ENCODE assay signal across 9 mouse cellular contexts in genomic region chr1:170481093-170481492, GRCm38 (mm10).
A peak's percentile ranks its signal among the peaks of the same experiment; 100 is the strongest.
DNase-seq lines count a peak whose midpoint lies in the region; ATAC-seq lines count a peak whose summit lies in the region.
"Had no signal": no experiment of that assay in that cellular context is flagged by ENCODE, and none has a peak within 500 bp of the region (broad histone marks: within the 10 kb centered on the region; RNA-seq: fewer than 3 reads in every experiment).

No protein-coding gene starts in this region.

- ATAC-seq in kidney, embryonic 15.5 days (replicated peaks; ENCODE audit: low FRiP score) = no peak
- ATAC-seq in embryonic facial prominence, embryonic 14.5 days (ENCODE audit: low read depth) = no peak

- H3K9me3 ChIP-seq in kidney, embryonic 15.5 days (replicated peaks) = no peaks in the 10 kb centered on the region
- H3K9me3 ChIP-seq in embryonic facial prominence, embryonic 14.5 days (ENCODE audit: control insufficient read depth, low read length) = no peaks in the 10 kb centered on the region

- H3K4me1 ChIP-seq in kidney, embryonic 15.5 days = peaks cover 63% of the 10 kb centered on the region
- peaks cover 21% of the 10 kb centered on the region for H3K4me1 ChIP-seq in embryonic facial prominence, embryonic 14.5 days (ENCODE audit: control insufficient read depth, insufficient read depth, low read length)

- H3K27ac ChIP-seq in kidney, embryonic 15.5 days = peak overlapping the region; percentile 42
- peak overlapping the region; percentile 39; the same call in 1 of the 2 replicates for H3K27ac ChIP-seq in embryonic facial prominence, embryonic 14.5 days (replicated peaks; ENCODE audit: low read depth, low read length)

- no peaks in the 10 kb centered on the region for H3K36me3 ChIP-seq in kidney, embryonic 15.5 days
- no peaks in the 10 kb centered on the region for H3K36me3 ChIP-seq in embryonic facial prominence, embryonic 14.5 days (ENCODE audit: control insufficient read depth, insufficient read depth, low read length)

- H3K4me2 ChIP-seq in kidney, embryonic 15.5 days = no peak overlapping the region
- no peak overlapping the region for H3K4me2 ChIP-seq in embryonic facial prominence, embryonic 14.5 days (ENCODE audit: low read depth, low read length)

- peak; percentile 20 for DNase-seq in cerebellum, adult 9-11 months
- DNase-seq in cerebellum, postnatal 36 days = no peak
- no peak for DNase-seq in kidney, postnatal 10 days
- DNase-seq in 416B (ENCODE audit: low read depth) (peak; percentile 18), adipocyte (ENCODE audit: low spot score) (no peak)
- DNase-seq in embryonic facial prominence, embryonic 14.5 days (ENCODE audit: low spot score) = no peak
- no peak for DNase-seq in urinary bladder, postnatal 14 days (ENCODE audit: low spot score)
- DNase-seq: heart, postnatal 4 days had no signal

- no peak overlapping the region for H3K4me3 ChIP-seq in kidney, embryonic 15.5 days (replicated peaks)
- no peak overlapping the region for H3K4me3 ChIP-seq in embryonic facial prominence, embryonic 14.5 days (ENCODE audit: low read depth, low read length)

- H3K9ac ChIP-seq in kidney, embryonic 15.5 days = no peak overlapping the region
- H3K9ac ChIP-seq in embryonic facial prominence, embryonic 14.5 days (ENCODE audit: low read depth, low read length) = no peak overlapping the region

- H3K27me3 ChIP-seq in kidney, embryonic 15.5 days = no peaks in the 10 kb centered on the region
- H3K27me3 ChIP-seq in embryonic facial prominence, embryonic 14.5 days (replicated peaks; ENCODE audit: control insufficient read depth, insufficient read depth, low read length) = no peaks in the 10 kb centered on the region

- 70% methylated on average over 3 of the region's 3 CpGs for WGBS in kidney, embryonic 15.5 days
- WGBS in embryonic facial prominence, embryonic 14.5 days = 57% methylated on average over 3 of the region's 3 CpGs

Comparison
In these comparisons a context has a peak if more than half of its experiments do, and no peak if none do; other contexts are left out.
1. DNase-seq: peak in cerebellum, adult 9-11 months (single experiment) and 416B (single experiment); none in cerebellum, postnatal 36 days (0 of 2), kidney, postnatal 10 days (single experiment), embryonic facial prominence, embryonic 14.5 days (single experiment), adipocyte (single experiment) and urinary bladder, postnatal 14 days (single experiment).